Mouse (Mus musculus) MEL (cell line): ENCODE data around the gene Lag3. TPM values are rescaled to one million over a fixed set of nuclear protein-coding genes. Genes with fewer than 3 reads are reported as not detected.

Experiments used
- DNase-seq: peaks from one replicate; pipeline ENCODE4 v3.0.0; 2011; ENCODE audit warnings: low read depth, low spot score
- H3K27ac ChIP-seq: 2 replicates; pipeline ENCODE4 v1.5.1; 2012; ENCODE audit warnings: low read depth, mild to moderate bottlenecking, control low read depth, low read length, moderate library complexity; ENCODE audit not compliant: control insufficient read depth
- H3K27me3 ChIP-seq, 2 experiments: fragments of 150-350 bp in 1 of 2; sonication (generic) in 1 of 2; 2 replicates each; pipeline ENCODE4 v1.6.1; 2012; ENCODE audit warnings: low read length in 2 of 2, mild to moderate bottlenecking in 2 of 2, improper control_type of control experiment in 1 of 2, moderate library complexity in 1 of 2; ENCODE audit not compliant: insufficient read depth in 2 of 2, control insufficient read depth in 1 of 2
- H3K36me3 ChIP-seq, 2 experiments: 2 replicates each; pipeline ENCODE4 v1.6.1; 2012 to 2014; ENCODE audit warnings: low read length in 2 of 2, improper control_type of control experiment in 1 of 2, inconsistent platforms in 1 of 2, mild to moderate bottlenecking in 1 of 2; ENCODE audit not compliant: insufficient read depth in 2 of 2, control insufficient read depth in 1 of 2
- H3K4me1 ChIP-seq, 2 experiments: fragments of 150-350 bp in 1 of 2; sonication (generic) in 1 of 2; 2 replicates each; pipeline ENCODE4 v1.6.1; 2012; ENCODE audit warnings: low read length in 2 of 2, improper control_type of control experiment in 1 of 2, mild to moderate bottlenecking in 1 of 2; ENCODE audit not compliant: insufficient read depth in 2 of 2, control insufficient read depth in 1 of 2
- H3K4me3 ChIP-seq, 2 experiments: fragments of 150-350 bp in 1 of 2; sonication (generic) in 1 of 2; 2 replicates each; pipeline ENCODE4 v1.5.1; 2012; ENCODE audit warnings: low read depth in 2 of 2, low read length in 2 of 2, mild to moderate bottlenecking in 2 of 2, moderate library complexity in 2 of 2, control low read depth in 1 of 2, improper control_type of control experiment in 1 of 2; ENCODE audit not compliant: control insufficient read depth in 1 of 2, insufficient read depth in 1 of 2
- H3K79me2 ChIP-seq: 2 replicates; pipeline ENCODE4 v1.6.1; 2012; ENCODE audit warnings: mild to moderate bottlenecking, low read length, moderate library complexity; ENCODE audit not compliant: control insufficient read depth, poor library complexity, insufficient read depth
- H3K9ac ChIP-seq: 2 replicates; pipeline ENCODE4 v1.6.1; 2012; ENCODE audit warnings: low read depth, mild to moderate bottlenecking, control low read depth, low read length, moderate library complexity; ENCODE audit not compliant: control insufficient read depth, poor library complexity, severe bottlenecking
- H3K9me3 ChIP-seq: fragments of 150-350 bp; sonication (generic); replicated peaks from 2 replicates; pipeline ENCODE4 v1.6.1; 2012; ENCODE audit warnings: mild to moderate bottlenecking, low read length, improper control_type of control experiment, moderate library complexity; ENCODE audit not compliant: insufficient read depth
- CHD1 ChIP-seq: IDR thresholded peaks from 2 replicates; pipeline ENCODE4 v1.6.1; 2012; ENCODE audit warnings: low read depth, mild to moderate bottlenecking, inconsistent platforms, low read length, improper control_type of control experiment
- CHD2 ChIP-seq: IDR thresholded peaks from 2 replicates; pipeline ENCODE4 v1.6.1; 2011; ENCODE audit warnings: low read length, improper control_type of control experiment
- CTCF ChIP-seq, 3 experiments: IDR thresholded peaks in 2 of 3; conservative IDR thresholded peaks in 1 of 3; 2 replicates each; pipeline ENCODE4 v1.5.1; 2011 to 2012; ENCODE audit warnings: low read length in 3 of 3, low read depth in 2 of 3, mild to moderate bottlenecking in 2 of 3, improper control_type of control experiment in 1 of 3, inconsistent platforms in 1 of 3, mixed read lengths in 1 of 3, moderate library complexity in 1 of 3; ENCODE audit not compliant: control insufficient read depth in 1 of 3, insufficient read depth in 1 of 3, poor library complexity in 1 of 3, severe bottlenecking in 1 of 3
- E2F4 ChIP-seq: IDR thresholded peaks from 2 replicates; pipeline ENCODE4 v1.6.1; 2011; ENCODE audit warnings: low read depth, low read length, improper control_type of control experiment, borderline replicate concordance
- ELF1 ChIP-seq: IDR thresholded peaks from 2 replicates; pipeline ENCODE4 v1.6.1; 2014; ENCODE audit warnings: low read depth, mild to moderate bottlenecking, inconsistent platforms, low read length, improper control_type of control experiment, moderate library complexity
- ETS1 ChIP-seq: IDR thresholded peaks from 2 replicates; pipeline ENCODE4 v1.6.1; 2012; ENCODE audit warnings: low read depth, mild to moderate bottlenecking, inconsistent platforms, low read length, improper control_type of control experiment, moderate library complexity
- GATA1 ChIP-seq: IDR thresholded peaks from 2 replicates; pipeline ENCODE4 v1.6.1; 2011; ENCODE audit warnings: low read depth, low read length, improper control_type of control experiment
- JUND ChIP-seq: IDR thresholded peaks from 2 replicates; pipeline ENCODE4 v1.6.1; 2011; ENCODE audit warnings: low read depth, mild to moderate bottlenecking, improper control_type of control experiment, low read length
- KAT2A ChIP-seq: conservative IDR thresholded peaks from 2 replicates; pipeline ENCODE4 v1.6.1; 2012; ENCODE audit warnings: low read depth, low read length, improper control_type of control experiment, inconsistent platforms
- MAFK ChIP-seq: IDR thresholded peaks from 2 replicates; pipeline ENCODE4 v1.6.1; 2011; ENCODE audit warnings: low read depth, mild to moderate bottlenecking, low read length, improper control_type of control experiment, borderline replicate concordance
- MAX ChIP-seq: IDR thresholded peaks from 2 replicates; pipeline ENCODE4 v1.6.1; 2011; ENCODE audit warnings: low read length, improper control_type of control experiment
- MEF2A ChIP-seq: IDR thresholded peaks from 2 replicates; pipeline ENCODE4 v1.6.1; 2014; ENCODE audit warnings: low read depth, mild to moderate bottlenecking, inconsistent platforms, low read length, improper control_type of control experiment; ENCODE audit not compliant: poor library complexity, insufficient replicate concordance, severe bottlenecking; ENCODE audit errors: extremely low read depth
- MYB ChIP-seq: IDR thresholded peaks from 2 replicates; pipeline ENCODE4 v1.6.1; 2011; ENCODE audit warnings: mild to moderate bottlenecking, low read depth, low read length, improper control_type of control experiment
- MYC ChIP-seq: IDR thresholded peaks from 2 replicates; pipeline ENCODE4 v1.6.1; 2011; ENCODE audit warnings: low read depth, mild to moderate bottlenecking, low read length, improper control_type of control experiment, moderate library complexity
- NRF1 ChIP-seq: IDR thresholded peaks from 2 replicates; pipeline ENCODE4 v1.6.1; 2014; ENCODE audit warnings: low read depth, mild to moderate bottlenecking, inconsistent platforms, low read length, improper control_type of control experiment, moderate library complexity; ENCODE audit not compliant: poor library complexity, insufficient read depth, severe bottlenecking
- POLR2A ChIP-seq, 2 experiments: IDR thresholded peaks; 2 replicates each; pipeline ENCODE4 v1.6.1; 2011 to 2012; ENCODE audit warnings: low read length in 2 of 2, mild to moderate bottlenecking in 2 of 2, control low read depth in 1 of 2, improper control_type of control experiment in 1 of 2, low read depth in 1 of 2, moderate library complexity in 1 of 2; ENCODE audit not compliant: control insufficient read depth in 1 of 2, insufficient read depth in 1 of 2, poor library complexity in 1 of 2
- POLR2AphosphoS5 ChIP-seq: IDR thresholded peaks from 2 replicates; pipeline ENCODE4 v1.6.1; 2012; ENCODE audit warnings: low read depth, borderline replicate concordance, mild to moderate bottlenecking, inconsistent platforms, low read length, moderate library complexity, mixed read lengths
- RAD21 ChIP-seq: IDR thresholded peaks from 2 replicates; pipeline ENCODE4 v1.6.1; 2011; ENCODE audit warnings: mild to moderate bottlenecking, low read depth, low read length, improper control_type of control experiment
- RCOR1 ChIP-seq: IDR thresholded peaks from 2 replicates; pipeline ENCODE4 v1.6.1; 2012; ENCODE audit warnings: low read depth, mild to moderate bottlenecking, inconsistent platforms, low read length, improper control_type of control experiment
- SIN3A ChIP-seq: IDR thresholded peaks from 2 replicates; pipeline ENCODE4 v1.6.1; 2012; ENCODE audit warnings: low read length, improper control_type of control experiment, inconsistent platforms
- TAL1 ChIP-seq: IDR thresholded peaks from 2 replicates; pipeline ENCODE4 v1.6.1; 2012; ENCODE audit warnings: mild to moderate bottlenecking, inconsistent platforms, low read length, moderate library complexity, mixed read lengths
- UBTF ChIP-seq: IDR thresholded peaks from 2 replicates; pipeline ENCODE4 v1.6.1; 2012; ENCODE audit warnings: low read depth, mild to moderate bottlenecking, inconsistent platforms, low read length, improper control_type of control experiment, moderate library complexity, borderline replicate concordance; ENCODE audit not compliant: insufficient read depth
- USF1 ChIP-seq: IDR thresholded peaks from 2 replicates; pipeline ENCODE4 v1.6.1; 2014; ENCODE audit warnings: low read depth, mild to moderate bottlenecking, inconsistent platforms, low read length, improper control_type of control experiment, moderate library complexity
- USF2 ChIP-seq, 2 experiments: IDR thresholded peaks; 2 replicates each; pipeline ENCODE4 v1.6.1; 2011 to 2012; ENCODE audit warnings: improper control_type of control experiment in 2 of 2, low read length in 2 of 2, borderline replicate concordance in 1 of 2, inconsistent platforms in 1 of 2, low read depth in 1 of 2, mild to moderate bottlenecking in 1 of 2; ENCODE audit not compliant: insufficient read depth in 1 of 2
- ZKSCAN1 ChIP-seq: IDR thresholded peaks from 2 replicates; pipeline ENCODE4 v1.6.1; 2012; ENCODE audit warnings: low read depth, mild to moderate bottlenecking, inconsistent platforms, low read length, improper control_type of control experiment, moderate library complexity
- ZMIZ1 ChIP-seq: IDR thresholded peaks from 2 replicates; pipeline ENCODE4 v1.6.1; 2012; ENCODE audit warnings: low read depth, mild to moderate bottlenecking, inconsistent platforms, low read length, improper control_type of control experiment, moderate library complexity
- ZNF384 ChIP-seq: IDR thresholded peaks from 2 replicates; pipeline ENCODE4 v1.6.1; 2012; ENCODE audit warnings: low read depth, mild to moderate bottlenecking, inconsistent platforms, low read length, improper control_type of control experiment
- polyA plus RNA-seq, 2 experiments: library from polyadenylated mRNA; stranded (reverse) in 1 of 2; unstranded in 1 of 2; fragments of >175 nt in 1 of 2; fragments of >200 nt in 1 of 2; gene quantifications; 2 replicates each; pipeline versions ENCODE4 v1.2.1 to v1.2.4; 2012; ENCODE audit warnings: low replicate concordance in 2 of 2, low read depth in 1 of 2; ENCODE audit not compliant: insufficient read length in 2 of 2, insufficient read depth in 1 of 2, missing spikeins in 1 of 2
- total RNA-seq: library from RNA; depleted of rRNA; stranded (reverse); fragments of 300-350 nt; gene quantifications from 2 replicates; pipeline ENCODE4 v1.2.3, GENCODE M21; 2012

Lag3 gene
- total and polyA plus RNA-seq, 3 experiments = 0.35 to 1.3 TPM; not detected in 1

GRCm38 (mm10) chr6:124863125-124863657, 48.3 kb downstream of the Lag3 start:
- no peaks in the 10 kb centered on the region for H3K9me3 ChIP-seq
- no peaks in the 10 kb centered on the region for H3K36me3 ChIP-seq
- no peak for DNase-seq
- H3K4me1 ChIP-seq = no peaks in the 10 kb centered on the region; a peak in 2 of 4 replicates
- no peak overlapping the region for H3K27ac ChIP-seq
- TF ChIP-seq MEF2A = no peak
- H3K27me3 ChIP-seq = peaks cover 10 to 14% of the 10 kb centered on the region in 2 experiments
- H3K9ac ChIP-seq = peak overlapping the region; percentile 11; the same call in 1 of the 2 replicates
- peak overlapping the region; percentile 45 to 79; a peak in 3 of 4 replicates for H3K4me3 ChIP-seq
- no peaks in the 10 kb centered on the region for H3K79me2 ChIP-seq

- Histone ChIP-seq H3K9ac (no peak overlapping the region), H3K27me3 (peaks cover 7 to 14% of the 10 kb centered on the region in 2 experiments), H3K4me3 (no peak overlapping the region)
These were observed 48.9 kb downstream of the Lag3 start for GRCm38 (mm10) chr6:124862406-124863124.

GRCm38 (mm10) chr6:124861802-124862201, 49.7 kb downstream of the Lag3 start:
- Histone ChIP-seq H3K4me3 (no peak overlapping the region), H3K27me3 (peaks cover 4 to 11% of the 10 kb centered on the region in 2 experiments), H3K27ac (no peak overlapping the region), H3K9ac (no peak overlapping the region), H3K9me3 (no peaks in the 10 kb centered on the region), H3K4me1 (no peaks in the 10 kb centered on the region; a peak in 2 of 4 replicates), H3K79me2 (no peaks in the 10 kb centered on the region), H3K36me3 (no peaks in the 10 kb centered on the region)
- DNase-seq = no peak
- TF ChIP-seq MYC = no peak
- TF ChIP-seq ELF1 = no peak
- TF ChIP-seq ZKSCAN1 = no peak
- no peak for TF ChIP-seq GATA1
- no peak for TF ChIP-seq SIN3A
- TF ChIP-seq UBTF = no peak
- TF ChIP-seq CHD2 = no peak
- no peak for TF ChIP-seq RCOR1
- TF ChIP-seq ZNF384 = no peak
- no peak for TF ChIP-seq JUND
- no peak for TF ChIP-seq KAT2A
- no peak for TF ChIP-seq POLR2AphosphoS5
- no peak for TF ChIP-seq E2F4
- TF ChIP-seq USF1 = no peak
- no peak for TF ChIP-seq MAX
- TF ChIP-seq USF2 (IDR thresholded peaks at IDR 0.05; ENCODE audit: borderline replicate concordance in 1 of 2, insufficient read depth in 1 of 2, low read depth in 1 of 2, low read length in 2 of 2) = no peak
- no peak for TF ChIP-seq ETS1

More at GRCm38 (mm10) chr6:124862406-124863124, 48.9 kb downstream of the Lag3 start:
- H3K4me1 ChIP-seq = no peaks in the 10 kb centered on the region; a peak in 2 of 4 replicates
- H3K79me2 ChIP-seq = no peaks in the 10 kb centered on the region
- no peak for DNase-seq
- no peaks in the 10 kb centered on the region for H3K36me3 ChIP-seq
- TF ChIP-seq RCOR1 = no peak
- no peak for TF ChIP-seq POLR2A (IDR thresholded peaks at IDR 0.05; ENCODE audit: control insufficient read depth in 1 of 2, insufficient read depth in 1 of 2, low read depth in 1 of 2, low read length in 2 of 2, poor library complexity in 1 of 2)
- no peak for TF ChIP-seq NRF1
- TF ChIP-seq RAD21 = no peak
- no peak for TF ChIP-seq USF1
- TF ChIP-seq CHD1 = no peak
- TF ChIP-seq TAL1 = no peak
- no peak for TF ChIP-seq MAFK
- no peak for TF ChIP-seq E2F4
- no peak for TF ChIP-seq USF2 (IDR thresholded peaks at IDR 0.05; ENCODE audit: borderline replicate concordance in 1 of 2, insufficient read depth in 1 of 2, low read depth in 1 of 2, low read length in 2 of 2)
- TF ChIP-seq ZMIZ1 = no peak
- TF ChIP-seq CTCF (IDR thresholded peaks at IDR 0.05 in 2 of 3, conservative IDR thresholded peaks at IDR 0.05 in 1 of 3; ENCODE audit: control insufficient read depth in 1 of 3, insufficient read depth in 1 of 3, low read depth in 2 of 3, low read length in 3 of 3, poor library complexity in 1 of 3, severe bottlenecking in 1 of 3) = no peak
- no peak for TF ChIP-seq SIN3A
- no peak for TF ChIP-seq MYB
- no peak overlapping the region for H3K27ac ChIP-seq
- H3K9me3 ChIP-seq = no peaks in the 10 kb centered on the region
